Mouse (Mus musculus) heart, postnatal 25 days (tissue): ENCODE results near the gene Snx9. TPM values are rescaled to one million over a fixed set of nuclear protein-coding genes. Genes with fewer than 3 reads are reported as not detected.

Experiments
- DNase-seq: peaks from one replicate; pipeline ENCODE4 v3.0.0; 2022; ENCODE audit warnings: low spot score
- intact Hi-C: fragments of 180-260 bp; cut with DNase I; formaldehyde crosslinking; loops from one replicate; pipeline ENCODE4 v1.15.1; 2025
- total RNA-seq, 2 experiments: library from RNA; stranded (reverse); gene quantifications; 2 replicates each; pipeline ENCODE4 v1.2.3; 2021

Gene Snx9
- total RNA-seq, 2 experiments from 2014 or later: 30.9 to 33.2 TPM

DNA sequence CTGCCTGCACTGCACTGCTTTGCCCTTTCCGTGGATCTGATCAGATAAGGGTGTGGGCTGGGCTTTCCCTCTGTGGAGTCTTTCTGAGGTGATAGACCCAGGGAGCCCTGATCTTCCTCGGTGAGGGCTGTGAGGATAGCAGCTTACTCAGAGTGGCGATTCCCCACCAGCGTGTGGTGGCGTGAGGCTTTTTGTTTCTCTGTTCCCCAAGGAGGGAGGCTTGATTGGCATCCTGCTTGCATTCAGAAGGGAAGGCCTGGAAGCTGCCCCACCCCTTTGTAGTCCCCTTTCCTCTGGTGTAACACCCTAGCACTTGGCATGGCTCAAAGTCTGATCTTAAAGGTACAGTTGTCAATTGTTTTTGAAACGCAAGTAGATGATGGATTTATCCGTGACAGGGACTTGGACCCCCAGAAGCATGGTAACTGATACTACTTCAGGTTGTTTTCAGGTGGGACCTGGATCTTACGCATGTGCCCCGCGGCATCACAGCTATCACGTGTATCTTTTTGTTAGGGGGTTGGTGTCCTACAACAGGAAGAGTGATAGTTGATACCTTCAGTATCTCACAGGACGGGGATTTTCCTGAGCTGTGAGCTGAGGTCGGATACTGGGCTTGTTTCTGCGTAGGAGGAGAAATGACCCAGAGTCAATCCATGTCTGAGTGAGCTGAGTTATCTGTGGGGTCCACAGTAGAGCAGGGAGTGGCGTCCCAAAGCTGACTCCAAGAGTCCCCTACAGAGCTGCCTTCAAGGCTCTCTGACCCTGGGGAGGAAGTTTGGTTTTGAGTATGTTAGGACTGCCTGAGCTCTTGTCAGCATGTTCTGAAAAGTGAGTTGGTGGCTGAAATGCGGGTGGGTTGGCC is 136.2 kb downstream of the Snx9 start:
- peak; percentile 63 for DNase-seq
- intact Hi-C loops: loop anchor here (5.0 kb wide), 1 partner anchor 40 kb away; no protein-coding TSS in a partner anchor

DNA sequence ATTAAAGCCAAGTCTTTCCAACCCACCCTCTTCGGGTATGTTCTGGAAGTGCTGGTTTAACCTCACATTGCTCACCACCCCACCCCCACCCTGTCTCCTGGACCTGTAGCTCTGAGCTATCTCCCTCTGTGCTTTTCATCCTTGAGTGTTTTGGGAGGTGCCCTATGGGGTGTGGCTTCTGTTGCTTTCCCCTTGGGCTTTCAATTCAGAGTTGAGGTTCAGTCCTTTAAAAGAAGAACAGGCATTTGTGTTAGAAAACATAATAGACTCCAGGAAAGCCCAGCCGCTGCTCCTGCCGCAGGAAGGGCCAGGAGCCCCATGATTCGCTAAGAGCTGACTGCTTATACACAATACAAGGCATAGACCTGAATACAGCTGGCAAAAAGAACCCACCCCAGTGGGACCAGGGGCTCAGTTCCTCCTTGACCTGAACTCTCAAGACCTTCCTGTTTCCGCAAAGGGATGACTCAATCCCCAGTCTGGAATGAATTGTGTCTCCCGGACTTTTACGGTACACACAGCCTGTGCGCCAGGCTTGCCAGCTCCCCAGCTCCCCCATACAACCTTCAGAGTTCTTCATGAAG is 136.9 kb downstream of the Snx9 start:
- DNase-seq: no peak
- intact Hi-C loops: loop anchor here (5.0 kb wide), 1 partner anchor 39 kb away; no protein-coding TSS in a partner anchor

DNA sequence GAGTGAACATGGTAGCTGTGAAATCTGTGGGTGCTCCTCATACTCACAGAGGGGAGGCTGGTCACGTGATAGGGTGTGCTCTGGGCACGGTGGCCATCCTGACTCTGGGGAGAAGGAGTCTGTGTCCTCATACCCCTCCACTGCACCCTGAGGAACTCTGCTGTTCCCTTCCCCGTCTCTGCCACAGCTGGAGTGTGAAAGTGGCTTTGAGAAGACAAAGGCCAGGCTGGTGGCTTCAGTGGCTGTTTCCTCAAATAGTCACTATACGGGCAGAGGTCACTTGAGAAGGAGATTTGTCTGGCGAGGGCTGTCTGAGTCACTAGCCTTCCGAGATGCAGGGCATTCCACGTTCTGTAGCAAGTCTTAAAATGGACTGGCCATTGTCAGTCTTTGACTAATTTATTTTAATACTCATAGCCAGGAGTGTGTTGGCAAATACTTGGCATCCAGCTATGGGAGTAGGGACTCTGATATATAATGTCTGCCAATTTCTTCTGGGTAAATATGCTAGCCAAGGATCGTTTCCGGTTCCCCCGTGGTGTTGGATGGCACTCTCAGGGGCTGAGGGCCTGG is 137.5 kb downstream of the Snx9 start:
- DNase-seq: no peak
- intact Hi-C loops: loop anchor here (5.0 kb wide), 1 partner anchor 39 kb away; no protein-coding TSS in a partner anchor

DNA sequence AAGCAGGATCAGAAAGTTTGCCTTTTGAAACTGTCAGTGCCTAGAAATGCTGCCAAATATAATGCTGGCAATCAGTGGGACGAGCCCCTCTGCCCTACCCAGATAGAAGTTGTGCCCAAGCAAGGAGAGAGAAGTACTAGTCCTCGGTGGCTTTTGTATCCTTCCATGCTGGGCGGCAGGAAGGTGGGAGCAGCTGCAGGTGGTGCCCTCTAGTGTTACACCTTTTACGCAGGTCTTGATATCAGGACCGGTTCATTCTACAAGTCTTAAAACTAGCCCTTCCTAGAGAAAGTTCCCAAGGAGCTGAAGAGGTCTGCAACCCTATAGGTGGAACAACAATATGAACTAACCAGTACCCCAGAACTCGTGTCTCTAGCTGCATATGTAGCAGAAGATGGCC is 139.7 kb downstream of the Snx9 start:
- intact Hi-C loops: no loop called here
- no peak for DNase-seq

Other genes starting within 250 kb of the Snx9 start
- gene Synj2, start 100.0 kb downstream of the Snx9 start, total RNA-seq: 10 to 100 TPM; 41.6 to 48.5 TPM
- 10 to 100 TPM in 1 of 2 experiments, 1 to 10 TPM in 1; 6.0 to 10.4 TPM for gene Serac1, start 238.4 kb downstream of the Snx9 start, total RNA-seq
- gene Gtf2h5, start 238.5 kb downstream of the Snx9 start, total RNA-seq: 10 to 100 TPM; 68.5 to 68.6 TPM